Mouse (Mus musculus): ENCODE data around the gene Eps8. TPM values are rescaled to one million over a fixed set of nuclear protein-coding genes. Genes with fewer than 3 reads are reported as not detected.

Gene Eps8
- 10 to 100 TPM; 43.3 to 47.7 TPM for total RNA-seq (2021)

GRCm38 (mm10) chr6:137654776-137655175, at the start of gene Eps8:
Gene Eps8 (minus strand): TSS chr6:137654876.
- DNase-seq: no peak

GRCm38 (mm10) chr6:137703431-137703830, 48.8 kb upstream of the Eps8 start:
- no peak for DNase-seq

- DNase-seq: no peak
Measured at GRCm38 (mm10) chr6:137702918-137703317, 48.2 kb upstream of the Eps8 start.

- DNase-seq: no peak
Measured at GRCm38 (mm10) chr6:137702186-137702585, 47.5 kb upstream of the Eps8 start.

GRCm38 (mm10) chr6:137699434-137699833, 44.8 kb upstream of the Eps8 start:
- no peak for DNase-seq

GRCm38 (mm10) chr6:137696445-137697204, 41.9 kb upstream of the Eps8 start:
- DNase-seq: no peak

- no peak for DNase-seq
Measured at GRCm38 (mm10) chr6:137695046-137695445, 40.4 kb upstream of the Eps8 start.

GRCm38 (mm10) chr6:137694310-137694709, 39.6 kb upstream of the Eps8 start:
- no peak for DNase-seq

GRCm38 (mm10) chr6:137690550-137691119, 36.0 kb upstream of the Eps8 start:
- no peak for DNase-seq

- DNase-seq: no peak
Measured at GRCm38 (mm10) chr6:137688506-137689105, 33.9 kb upstream of the Eps8 start.

- no peak for DNase-seq
Measured at GRCm38 (mm10) chr6:137688079-137688478, 33.4 kb upstream of the Eps8 start.

GRCm38 (mm10) chr6:137687667-137688066, 33.0 kb upstream of the Eps8 start:
- no peak for DNase-seq

- no peak for DNase-seq
Measured at GRCm38 (mm10) chr6:137682629-137683028, 28.0 kb upstream of the Eps8 start.

GRCm38 (mm10) chr6:137681000-137681399, 26.3 kb upstream of the Eps8 start:
- no peak for DNase-seq

- DNase-seq: no peak
Measured at GRCm38 (mm10) chr6:137676581-137676980, 21.9 kb upstream of the Eps8 start.

GRCm38 (mm10) chr6:137675556-137675955, 20.9 kb upstream of the Eps8 start:
- DNase-seq: no peak

- no peak for DNase-seq
Measured at GRCm38 (mm10) chr6:137673301-137673700, 18.6 kb upstream of the Eps8 start.

- no peak for DNase-seq
Measured at GRCm38 (mm10) chr6:137671561-137671960, 16.9 kb upstream of the Eps8 start.

GRCm38 (mm10) chr6:137670820-137671219, 16.1 kb upstream of the Eps8 start:
- no peak for DNase-seq

GRCm38 (mm10) chr6:137669876-137670275, 15.2 kb upstream of the Eps8 start:
- no peak for DNase-seq

GRCm38 (mm10) chr6:137669433-137669832, 14.8 kb upstream of the Eps8 start:
- DNase-seq: no peak

- DNase-seq: no peak
Measured at GRCm38 (mm10) chr6:137668331-137668730, 13.7 kb upstream of the Eps8 start.

- DNase-seq: no peak
Measured at GRCm38 (mm10) chr6:137667665-137668064, 13.0 kb upstream of the Eps8 start.

GRCm38 (mm10) chr6:137664936-137665335, 10.3 kb upstream of the Eps8 start:
- no peak for DNase-seq

Data from layer of hippocampus, postnatal 36 days (tissue).